Mouse (Mus musculus) lung, adult 10 weeks (tissue): Measurements from ENCODE around the gene Narfl. TPM values are rescaled to one million over a fixed set of nuclear protein-coding genes. Genes with fewer than 3 reads are reported as not detected.

Experiments used
- polyA plus RNA-seq: library from polyadenylated mRNA; stranded (reverse); fragments of 350-450 nt; fragmentation: Illumina TruSeq; extraction: RNeasy Lipid Tissue Mini Kit (QIAGEN cat#74804); gene quantifications from one replicate; pipeline ENCODE4 v1.2.3, GENCODE M21; 2014; ENCODE audit warnings: low read depth, low replicate concordance; ENCODE audit not compliant: insufficient read depth

Gene Narfl
- polyA plus RNA-seq: 12.8 TPM

DNA sequence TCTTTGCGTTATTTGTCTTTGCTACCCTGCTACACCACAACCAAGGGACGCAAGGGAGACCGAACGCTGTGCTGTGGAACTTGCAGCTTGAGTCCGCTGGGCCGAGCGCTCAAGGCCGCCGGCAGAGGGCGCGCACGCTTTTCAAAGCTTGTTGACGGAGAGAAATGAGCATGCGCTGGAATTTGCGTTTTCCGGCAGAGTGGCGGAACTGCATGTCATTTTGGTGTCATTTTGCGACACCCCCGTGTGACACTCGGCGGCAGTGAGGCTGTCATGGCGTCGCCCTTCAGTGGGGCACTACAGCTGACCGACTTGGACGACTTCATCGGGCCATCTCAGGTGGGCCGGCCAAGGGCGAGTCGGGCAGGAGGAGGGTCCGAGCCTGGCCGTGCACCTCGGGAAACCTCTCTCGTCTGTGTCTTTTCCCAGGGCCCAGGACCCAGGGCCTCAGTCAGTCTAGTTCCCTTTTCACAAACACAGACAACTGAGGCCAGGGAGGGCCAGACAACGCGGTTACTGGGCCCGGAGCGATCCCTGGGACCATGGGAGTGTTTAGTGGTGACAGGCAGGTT lies at the start of gene Narfl:
TSS of gene Narfl (plus strand) at position 228 of the 572 bp plus-strand sequence.

DNA sequence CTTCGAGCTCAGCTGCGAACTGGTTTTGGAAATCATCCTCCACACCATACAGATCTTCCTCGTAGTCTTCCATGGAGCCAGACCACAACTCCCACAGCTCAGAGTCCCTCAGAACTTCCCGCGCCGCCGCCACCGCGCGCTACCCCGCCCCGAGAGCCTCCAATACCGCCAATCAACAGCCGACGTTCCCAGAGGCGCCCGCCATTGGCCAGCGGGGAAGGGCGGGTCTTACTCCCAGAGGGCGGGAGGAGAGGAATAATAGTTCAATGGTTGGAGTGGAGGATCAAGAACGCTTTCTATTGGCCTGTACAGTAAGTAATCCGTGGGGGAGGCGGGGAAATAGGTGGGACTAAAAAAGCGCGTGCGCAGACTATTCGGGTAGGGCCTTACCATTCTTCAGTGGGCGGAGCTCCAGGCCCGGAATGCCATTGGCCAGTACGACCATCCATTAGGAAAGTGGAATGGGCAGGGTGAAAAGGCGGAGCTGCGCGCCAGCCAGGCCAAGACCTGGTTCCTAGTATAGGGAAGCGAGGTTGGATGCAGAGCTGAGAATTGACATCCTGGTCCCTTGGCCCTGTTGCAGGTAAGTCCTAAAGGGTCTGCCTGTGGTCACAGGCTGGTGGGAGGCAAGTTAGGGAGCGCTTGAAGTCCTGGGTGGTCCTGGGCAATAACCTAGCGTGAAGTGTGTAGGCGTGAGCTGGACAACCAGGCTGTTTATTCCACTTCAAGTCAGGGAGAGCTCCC lies 46.1 kb upstream of the Narfl start, which contains the start of the genes Chtf18 and Rpusd1:
TSS of gene Chtf18 (minus strand) at position 155 of the 744 bp plus-strand sequence.
TSS of gene Rpusd1 (plus strand) at position 406 of the 744 bp plus-strand sequence.

DNA sequence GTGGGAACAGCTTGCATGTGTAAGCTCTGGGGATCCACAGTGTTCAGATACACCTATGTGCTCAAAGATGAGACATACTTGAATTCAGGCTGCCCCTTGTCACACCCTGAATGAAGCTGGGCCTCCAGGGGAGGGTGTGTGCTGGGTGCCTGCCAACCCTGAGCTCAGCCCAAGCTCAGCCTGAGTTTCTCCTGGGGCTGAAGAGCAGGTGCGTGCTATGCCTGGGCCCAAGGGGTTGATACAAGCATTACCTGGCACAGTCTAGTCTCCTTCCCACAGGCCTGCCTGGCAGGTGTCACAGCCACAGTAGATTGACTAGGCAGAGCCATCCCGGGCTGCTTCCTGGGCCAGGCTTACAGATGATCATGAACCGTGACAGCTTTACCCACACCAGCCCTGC lies 37.8 kb upstream of the Narfl start, which contains the start of gene Mslnl:
TSS of gene Mslnl (plus strand) at position 298 of the 400 bp plus-strand sequence.

DNA sequence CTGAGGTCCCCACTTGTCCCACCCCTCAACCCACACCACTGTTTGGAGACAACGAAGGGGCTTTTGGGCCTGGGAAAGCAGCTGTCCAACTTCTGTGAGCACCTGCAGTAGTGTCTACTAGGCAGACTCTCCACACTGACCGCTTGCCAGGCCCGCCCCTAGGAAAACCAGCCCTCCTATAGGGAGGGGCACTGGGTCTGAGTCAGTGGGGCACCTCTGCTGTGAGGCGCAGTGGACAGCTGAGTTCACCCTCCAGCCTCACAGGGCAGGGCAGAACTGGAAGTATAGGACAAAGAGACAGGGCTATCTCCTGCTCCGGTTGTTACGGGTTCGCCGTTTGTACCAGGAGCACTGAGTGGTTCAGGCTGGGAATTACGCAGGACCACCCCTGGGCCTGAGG lies 19.3 kb upstream of the Narfl start, which contains the start of gene Msln:
TSS of gene Msln (minus strand) at position 138 of the 400 bp plus-strand sequence.

DNA sequence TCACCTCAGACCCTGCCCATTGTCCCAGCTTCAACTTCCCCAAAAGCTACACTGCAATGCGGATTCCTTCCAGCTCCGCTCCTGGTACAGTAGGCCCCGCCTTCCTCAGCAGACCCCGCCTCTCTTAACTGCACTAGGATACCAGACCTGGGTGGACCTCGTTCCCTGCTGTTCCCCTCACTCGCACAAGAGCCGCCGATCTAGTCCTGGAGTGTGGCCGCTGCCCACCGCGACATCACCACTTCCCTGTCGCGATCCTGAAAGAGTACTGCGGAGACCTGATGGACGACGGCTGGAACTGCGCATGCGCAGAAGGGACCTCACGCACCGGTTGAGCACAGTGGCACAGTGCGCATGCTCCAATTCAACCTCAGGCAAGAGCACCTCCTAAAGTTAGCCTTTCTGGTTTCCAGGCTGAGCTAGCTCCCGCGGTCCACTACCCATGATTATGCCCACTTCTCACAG lies 11.7 kb downstream of the Narfl start, which contains the start of gene Haghl:
TSS of gene Haghl (minus strand) at position 393 of the 465 bp plus-strand sequence.

DNA sequence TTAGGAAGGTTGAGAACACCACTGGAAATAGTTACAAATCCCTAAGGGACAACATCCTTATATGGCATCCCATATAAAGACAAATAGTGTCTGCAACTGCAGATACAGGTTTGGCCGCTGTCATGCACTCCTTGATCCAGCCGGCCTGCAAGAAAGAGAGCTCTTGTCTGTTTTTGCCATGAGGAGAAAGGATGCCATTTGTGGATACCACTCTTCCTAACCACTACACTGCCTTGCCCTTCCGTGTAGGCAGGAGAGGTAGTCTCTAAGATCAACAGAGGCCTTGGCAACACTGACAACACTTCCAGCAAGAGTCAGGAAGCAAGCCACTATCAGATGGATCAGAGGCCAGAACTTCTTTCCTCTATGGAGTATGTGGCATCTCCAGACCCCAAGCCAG lies 12.7 kb downstream of the Narfl start, which contains the start of gene Ccdc78:
TSS of gene Ccdc78 (plus strand) at position 301 of the 400 bp plus-strand sequence.

DNA sequence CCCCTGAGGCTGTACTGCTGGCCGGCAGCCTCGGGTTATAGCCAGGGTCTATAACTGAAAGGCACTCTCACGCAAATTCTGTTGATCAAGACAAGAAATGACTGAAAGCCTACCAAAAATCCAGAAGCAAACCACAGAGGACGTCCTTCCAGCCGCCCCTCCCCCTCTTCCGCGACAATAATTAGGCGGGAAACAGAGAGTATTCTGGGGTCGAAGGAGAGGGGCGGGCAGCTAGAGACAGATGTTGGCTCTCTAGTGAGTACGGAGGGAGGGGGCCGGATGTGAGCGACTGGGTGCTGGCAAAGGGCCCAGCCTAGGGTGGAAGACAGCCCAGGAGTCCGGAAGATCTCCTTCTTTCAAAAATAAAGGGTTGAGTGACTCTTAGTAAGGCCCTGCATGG lies 19.0 kb downstream of the Narfl start, which contains the start of gene Fam173a:
TSS of gene Fam173a (minus strand) at position 287 of the 400 bp plus-strand sequence.

DNA sequence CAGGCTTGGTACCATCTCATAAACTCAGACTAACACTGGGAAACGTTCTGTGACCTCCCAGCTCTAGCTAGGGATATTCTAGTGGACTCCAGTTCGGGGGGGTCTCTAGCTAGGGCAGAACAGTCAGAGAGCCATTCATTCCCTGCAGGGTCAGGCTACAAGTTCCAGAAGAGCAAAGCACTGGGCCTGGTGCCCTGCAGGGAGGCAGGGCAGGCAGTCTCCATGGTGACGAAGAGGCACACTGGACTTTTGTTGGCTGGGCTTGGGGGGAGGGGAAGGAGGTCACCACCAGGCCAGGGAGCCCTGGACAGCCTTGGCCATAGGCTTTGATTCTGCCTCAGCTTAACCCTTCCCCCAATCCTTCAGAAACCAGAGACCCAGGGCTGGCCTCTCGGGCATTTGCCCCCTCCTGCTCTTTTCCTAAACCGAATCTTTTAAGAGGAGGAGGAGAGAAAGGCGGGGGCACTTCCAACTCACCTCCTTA lies 22.1 kb downstream of the Narfl start, which contains the start of gene AC134908.4:
TSS of gene AC134908.4 (minus strand) at position 51 of the 484 bp plus-strand sequence.

DNA sequence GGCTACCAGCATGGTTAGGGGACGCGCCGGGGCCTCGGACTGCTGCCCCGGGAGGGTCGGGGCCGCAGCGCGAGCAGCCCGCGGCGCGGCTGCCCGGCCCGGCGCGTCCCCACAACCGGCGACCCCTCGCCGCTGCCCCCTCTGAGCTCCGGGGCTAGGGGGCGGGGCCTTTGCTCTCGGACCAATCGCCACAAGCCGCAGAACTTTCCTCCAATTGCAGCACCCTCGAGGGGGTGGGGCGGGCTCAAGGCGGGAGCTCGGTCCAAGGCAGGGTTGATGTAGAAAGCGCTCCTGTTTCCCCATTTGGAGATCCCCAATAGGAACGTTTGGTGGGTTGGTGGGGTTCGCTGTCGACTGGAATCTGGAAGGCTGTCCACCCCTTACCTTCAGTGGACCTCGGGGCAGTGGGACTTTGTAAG lies 23.4 kb downstream of the Narfl start, which contains the start of gene Metrn:
TSS of gene Metrn (minus strand) at position 186 of the 419 bp plus-strand sequence.

DNA sequence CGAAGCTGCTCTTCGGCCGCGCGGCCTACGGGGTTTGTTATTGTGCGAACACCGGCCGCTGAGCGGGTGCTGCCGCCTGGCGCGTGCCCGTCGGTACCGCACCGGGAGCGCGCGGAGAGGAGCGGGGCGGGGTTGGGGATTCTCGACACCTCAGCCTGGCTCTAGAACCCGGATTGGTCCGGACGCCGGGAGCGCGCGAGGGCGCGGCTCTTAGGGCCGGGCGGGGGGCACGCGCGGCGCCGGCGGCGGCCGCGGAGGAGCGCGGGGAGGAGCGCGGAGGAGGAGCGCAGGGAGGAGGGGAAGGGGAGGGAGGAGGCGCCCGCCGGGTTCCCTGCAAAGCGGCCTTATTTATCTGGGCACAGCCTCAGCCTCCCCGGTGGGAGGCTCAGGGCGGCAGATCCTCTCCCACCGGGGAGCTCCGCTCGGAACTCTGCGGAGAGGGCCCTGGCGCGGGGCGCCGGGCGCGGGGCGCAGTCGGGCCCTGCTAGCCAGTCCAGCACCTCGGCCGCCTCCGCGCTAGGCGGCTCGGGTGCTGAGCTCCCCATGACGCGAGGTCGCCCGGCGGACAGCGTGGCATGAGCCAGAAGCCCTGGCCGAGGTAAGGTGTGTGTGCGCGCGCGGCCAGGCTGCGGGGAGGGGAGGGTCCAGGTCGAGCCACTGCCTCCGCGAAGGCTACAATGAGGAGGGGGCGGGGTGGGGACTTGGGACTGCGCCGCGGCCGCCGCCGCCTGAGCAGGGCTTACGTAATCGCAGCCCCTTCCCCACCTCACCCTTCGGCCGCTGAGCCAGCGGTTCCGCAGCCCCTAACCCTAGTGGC lies 35.4 kb downstream of the Narfl start, which contains the start of gene Fbxl16:
TSS of gene Fbxl16 (plus strand) at position 297 of the 817 bp plus-strand sequence.

DNA sequence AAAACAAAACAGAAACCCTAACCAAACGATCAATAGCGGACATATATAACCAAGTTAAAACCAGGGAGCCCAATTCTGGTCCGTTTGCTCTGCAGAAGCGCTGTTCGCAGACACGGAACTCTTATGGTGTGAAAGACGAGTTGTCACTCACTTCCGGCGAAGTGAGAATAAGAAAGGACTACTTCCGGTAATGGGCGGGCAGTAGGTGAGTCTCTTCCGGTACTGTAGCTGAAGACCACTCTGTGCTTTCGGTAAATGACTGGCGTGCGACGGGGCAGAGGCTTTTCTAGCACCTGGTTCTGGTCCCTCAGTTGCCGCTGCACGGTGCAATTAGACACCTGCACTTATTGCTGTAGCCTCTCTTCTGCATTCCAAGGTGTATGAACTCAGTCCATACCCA lies 49.9 kb downstream of the Narfl start, which contains the start of gene Wdr24:
TSS of gene Wdr24 (plus strand) at position 176 of the 400 bp plus-strand sequence.

DNA sequence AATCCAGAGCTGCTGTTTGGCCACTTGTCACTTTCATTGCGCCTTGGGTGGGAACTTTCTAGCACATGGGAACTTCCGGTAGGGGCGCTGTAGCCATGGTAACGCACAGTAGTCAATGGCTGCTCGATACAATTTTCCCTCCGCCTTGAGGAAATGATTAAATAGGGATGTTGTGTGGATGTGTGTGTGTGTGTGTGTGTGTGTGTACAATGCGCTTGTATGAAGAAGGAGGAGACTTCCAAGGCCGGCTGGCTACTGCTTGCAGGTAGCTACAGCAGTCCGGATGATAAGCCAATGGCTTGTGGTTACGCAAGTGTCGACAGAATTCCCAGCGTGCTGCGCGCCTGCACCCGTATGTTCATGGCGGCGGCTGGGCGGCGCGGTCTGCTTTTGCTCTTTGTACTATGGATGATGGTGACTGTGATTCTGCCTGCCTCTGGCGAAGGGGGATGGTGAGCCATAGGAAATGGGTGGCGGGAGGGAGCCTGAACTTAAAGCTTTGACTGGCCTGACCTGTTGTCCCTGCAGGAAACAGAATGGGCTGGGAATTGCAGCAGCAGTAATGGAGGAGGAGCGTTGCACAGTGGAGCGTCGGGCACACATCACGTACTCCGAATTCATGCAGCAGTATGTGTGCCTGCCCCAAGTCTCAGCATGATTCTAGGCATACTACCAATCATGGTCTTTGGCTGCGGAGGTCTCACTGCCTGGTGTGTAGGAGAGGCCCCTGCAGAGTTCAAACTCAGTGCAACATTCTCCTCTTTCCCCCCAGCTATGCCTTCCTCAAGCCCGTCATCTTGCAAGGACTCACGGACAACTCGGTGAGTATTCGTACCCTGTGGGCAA lies 55.4 kb downstream of the Narfl start, which contains the start of gene Jmjd8:
TSS of gene Jmjd8 (plus strand) at position 156 of the 846 bp plus-strand sequence.

Other genes starting within 250 kb of the Narfl start
- 0.21 TPM for gene Sox8, start 203.1 kb upstream of the Narfl start, polyA plus RNA-seq
- gene Lmf1, start 194.7 kb upstream of the Narfl start, polyA plus RNA-seq: 12.0 TPM
- 0.90 TPM for gene Gng13, start 56.6 kb upstream of the Narfl start, polyA plus RNA-seq
- 1.0 TPM for gene Chtf18, start 46.4 kb upstream of the Narfl start, polyA plus RNA-seq
- 9.4 TPM for gene Rpusd1, start 46.1 kb upstream of the Narfl start, polyA plus RNA-seq
- not detected for gene Mslnl, start 37.7 kb upstream of the Narfl start, polyA plus RNA-seq
- 49.1 TPM for gene Msln, start 19.4 kb upstream of the Narfl start, polyA plus RNA-seq
- gene Haghl, start 11.9 kb downstream of the Narfl start, polyA plus RNA-seq: 24.0 TPM
- gene Ccdc78, start 12.8 kb downstream of the Narfl start, polyA plus RNA-seq: 10.3 TPM
- 73.2 TPM for gene Fam173a, start 19.1 kb downstream of the Narfl start, polyA plus RNA-seq
- not detected for gene AC134908.4, start 21.9 kb downstream of the Narfl start, polyA plus RNA-seq
- gene Metrn, start 23.4 kb downstream of the Narfl start, polyA plus RNA-seq: 24.7 TPM
- gene Fbxl16, start 35.3 kb downstream of the Narfl start, polyA plus RNA-seq: 1.5 TPM
- 6.9 TPM for gene Wdr24, start 49.9 kb downstream of the Narfl start, polyA plus RNA-seq
- 26.4 TPM for gene Jmjd8, start 55.1 kb downstream of the Narfl start, polyA plus RNA-seq
- 114 TPM for gene Stub1, start 59.6 kb downstream of the Narfl start, polyA plus RNA-seq
- gene Rhbdl1, start 63.5 kb downstream of the Narfl start, polyA plus RNA-seq: 2.0 TPM
- 2.7 TPM for gene Gm20683, start 68.0 kb downstream of the Narfl start, polyA plus RNA-seq
- 17.7 TPM for gene Rhot2, start 71.1 kb downstream of the Narfl start, polyA plus RNA-seq
- 7.7 TPM for gene Wdr90, start 87.7 kb downstream of the Narfl start, polyA plus RNA-seq
- 17.9 TPM for gene Mcrip2, start 95.0 kb downstream of the Narfl start, polyA plus RNA-seq
- 42.2 TPM for gene Mettl26, start 101.3 kb downstream of the Narfl start, polyA plus RNA-seq
- gene Wfikkn1, start 107.1 kb downstream of the Narfl start, polyA plus RNA-seq: 0.25 TPM
- 16.6 TPM for gene Rab40c, start 146.0 kb downstream of the Narfl start, polyA plus RNA-seq
- 34.5 TPM for gene Pigq, start 171.2 kb downstream of the Narfl start, polyA plus RNA-seq
- gene Nhlrc4, start 171.2 kb downstream of the Narfl start, polyA plus RNA-seq: 7.5 TPM
- gene A930017K11Rik, start 178.8 kb downstream of the Narfl start, polyA plus RNA-seq: not detected
- gene Capn15, start 212.0 kb downstream of the Narfl start, polyA plus RNA-seq: 6.4 TPM